In the genomic region with DNA sequence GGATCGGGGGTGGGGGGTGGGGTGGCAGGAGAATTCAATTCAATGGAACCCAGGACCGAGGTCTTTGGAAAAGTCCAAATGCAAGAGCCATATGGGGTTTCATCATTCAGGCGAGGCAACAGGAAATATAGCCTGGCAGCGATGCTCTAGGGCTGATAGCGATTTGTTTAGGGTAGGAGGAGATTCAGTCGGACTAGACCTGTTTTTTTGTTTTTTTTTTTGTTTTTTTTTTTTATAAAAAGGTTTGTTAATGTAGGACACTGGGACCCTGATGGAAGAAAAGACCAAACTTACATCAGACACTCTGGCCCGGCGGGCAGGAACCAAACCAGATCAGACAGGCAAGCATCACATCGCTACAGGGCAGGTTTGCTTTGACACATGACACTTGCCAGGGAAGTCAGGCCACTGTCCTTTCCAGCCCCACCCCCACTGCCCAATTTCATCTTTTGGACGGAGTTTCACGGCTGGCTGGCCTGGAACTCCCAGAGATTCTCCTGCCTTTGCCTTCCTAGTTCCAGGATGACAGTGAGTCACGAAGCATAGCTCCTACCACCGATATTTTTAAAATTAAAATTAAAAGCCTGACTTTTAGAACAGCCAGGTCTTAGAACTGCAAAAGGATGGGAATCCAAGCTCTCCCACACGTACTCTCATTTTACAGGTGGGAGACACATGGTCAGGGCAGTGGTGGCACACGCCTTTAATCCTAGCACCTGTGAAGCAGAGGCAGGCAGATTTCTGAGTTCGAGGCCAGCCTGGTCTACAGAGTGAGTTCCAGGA, we compare ENCODE assay signal across 8 mouse cellular contexts. TPM values are rescaled to one million over a fixed set of nuclear protein-coding genes. Genes with fewer than 3 reads are reported as not detected.
DNase-seq lines count a peak whose midpoint lies in the region; ATAC-seq and TF ChIP-seq lines count a peak whose summit lies in the region.

No protein-coding gene starts in this region.

- peak overlapping the region; percentile 78 for H3K4me2 ChIP-seq in forebrain, embryonic 13.5 days
- peak overlapping the region; percentile 66 for H3K4me2 ChIP-seq in kidney, embryonic 16.5 days (replicated peaks; ENCODE audit: low read depth, low read length)
- peak overlapping the region; percentile 71 for H3K4me2 ChIP-seq in midbrain, embryonic 16.5 days (ENCODE audit: low read length)

- no peaks in the 10 kb centered on the region; the same call in 1 of the 2 replicates for H3K27me3 ChIP-seq in kidney, adult 2 months (replicated peaks; ENCODE audit: control insufficient read depth, insufficient read depth, low read length)
- no peaks in the 10 kb centered on the region for H3K27me3 ChIP-seq in forebrain, embryonic 13.5 days
- 0 out of 2 replicates have a peak, but pooled peaks cover 3% of the 10 kb centered on the region for H3K27me3 ChIP-seq in kidney, embryonic 16.5 days (ENCODE audit: insufficient read depth, low read length)
- no peaks in the 10 kb centered on the region for H3K27me3 ChIP-seq in midbrain, embryonic 16.5 days (ENCODE audit: control insufficient read depth, insufficient read depth, low read depth, low read length)

- peak; percentile 75 for DNase-seq in kidney, adult 2 months
- DNase-seq in kidney, adult 18-20 months, result no peak
- peak; percentile 57 for DNase-seq in ZHBTc4 (ENCODE audit: low read depth, low spot score)
- no peak for DNase-seq in right cerebral cortex, postnatal 4 days
- DNase-seq in B cell, adult 2 months, result no peak

- H3K36me3 ChIP-seq in kidney, adult 2 months (ENCODE audit: control insufficient read depth, insufficient read depth, low read length), result no peaks in the 10 kb centered on the region
- H3K36me3 ChIP-seq in forebrain, embryonic 13.5 days (ENCODE audit: poor library complexity, severe bottlenecking), result no peaks in the 10 kb centered on the region
- H3K36me3 ChIP-seq in kidney, embryonic 16.5 days (ENCODE audit: insufficient read depth, low read length), result 0 out of 2 replicates have a peak, but pooled peaks cover 3% of the 10 kb centered on the region
- H3K36me3 ChIP-seq in midbrain, embryonic 16.5 days (ENCODE audit: control insufficient read depth, insufficient read depth, low read length), result no peaks in the 10 kb centered on the region

- H3K9ac ChIP-seq in forebrain, embryonic 13.5 days, result peak overlapping the region; percentile 77
- peak overlapping the region; percentile 75 for H3K9ac ChIP-seq in kidney, embryonic 16.5 days (replicated peaks; ENCODE audit: low read length)
- peak overlapping the region; percentile 80 for H3K9ac ChIP-seq in midbrain, embryonic 16.5 days (ENCODE audit: low read depth, low read length)

- peaks cover 13% of the 10 kb centered on the region; the same call in 1 of the 2 replicates for H3K4me1 ChIP-seq in kidney, adult 2 months (ENCODE audit: control insufficient read depth, insufficient read depth, low read length)
- peaks cover 50% of the 10 kb centered on the region for H3K4me1 ChIP-seq in forebrain, embryonic 13.5 days
- peaks cover 49% of the 10 kb centered on the region for H3K4me1 ChIP-seq in kidney, embryonic 16.5 days (ENCODE audit: insufficient read depth, low read length)
- H3K4me1 ChIP-seq in midbrain, embryonic 16.5 days (ENCODE audit: control insufficient read depth, insufficient read depth, low read length), result peaks cover 33% of the 10 kb centered on the region

- H3K9me3 ChIP-seq in forebrain, embryonic 13.5 days (replicated peaks), result no peaks in the 10 kb centered on the region
- no peaks in the 10 kb centered on the region for H3K9me3 ChIP-seq in kidney, embryonic 16.5 days (ENCODE audit: low read length)
- no peaks in the 10 kb centered on the region for H3K9me3 ChIP-seq in midbrain, embryonic 16.5 days (replicated peaks; ENCODE audit: control insufficient read depth, low read length, poor library complexity, severe bottlenecking)

- no peak for TF ChIP-seq CTCF in kidney, adult 2 months (conservative IDR thresholded peaks at IDR 0.05; ENCODE audit: insufficient read depth, insufficient read length, low read depth, low read length)

- peak overlapping the region; percentile 67; the same call in 1 of the 2 replicates for H3K4me3 ChIP-seq in kidney, adult 2 months (ENCODE audit: insufficient read depth, low read depth, low read length)
- H3K4me3 ChIP-seq in forebrain, embryonic 13.5 days, result peak overlapping the region; percentile 91
- H3K4me3 ChIP-seq in kidney, embryonic 16.5 days (ENCODE audit: low read length), result peak overlapping the region; percentile 74
- H3K4me3 ChIP-seq in midbrain, embryonic 16.5 days (ENCODE audit: low read depth, low read length), result peak overlapping the region; percentile 93

- no peak for TF ChIP-seq POLR2A in kidney, adult 2 months (IDR thresholded peaks at IDR 0.05; ENCODE audit: low read depth, low read length)

- WGBS in kidney, adult 2 months, result 32% methylated on average over 16 of the region's 16 CpGs
- WGBS in forebrain, embryonic 13.5 days, result 21% methylated on average over 16 of the region's 16 CpGs
- WGBS in kidney, embryonic 16.5 days, result 17% methylated on average over 16 of the region's 16 CpGs
- WGBS in midbrain, embryonic 16.5 days, result 20% methylated on average over 16 of the region's 16 CpGs

- ATAC-seq in forebrain, embryonic 13.5 days, result no peak
- no peak for ATAC-seq in kidney, embryonic 16.5 days (ENCODE audit: low FRiP score, low TSS enrichment)
- no peak for ATAC-seq in midbrain, embryonic 16.5 days

- no peak overlapping the region for H3K27ac ChIP-seq in kidney, adult 2 months (ENCODE audit: insufficient read depth, low read depth, low read length)
- H3K27ac ChIP-seq in forebrain, embryonic 13.5 days, result peak overlapping the region; percentile 97
- peak overlapping the region; percentile 81 for H3K27ac ChIP-seq in kidney, embryonic 16.5 days (ENCODE audit: low read length)
- peak overlapping the region; percentile 97 for H3K27ac ChIP-seq in midbrain, embryonic 16.5 days (ENCODE audit: low read length)

RNA-seq across cellular contexts. Expression of gene Ddit4, which starts 1.3 kb away (rescaled TPM):
- 21.1 and 21.6 TPM in 2 replicates for polyA plus RNA-seq in kidney, adult 2 months (2012; rRNA removed)
- polyA plus RNA-seq in forebrain, embryonic 13.5 days (2015; fragmentation: Nextera tagmentation; extraction: Ambion mirVana), result 69.3 and 71.3 TPM in 2 replicates
- 30.6 and 31.9 TPM in 2 replicates for polyA plus RNA-seq in kidney, embryonic 16.5 days (2015; fragmentation: Nextera tagmentation; extraction: Ambion mirVana)
- polyA plus RNA-seq in midbrain, embryonic 16.5 days (2015; fragmentation: Nextera tagmentation; extraction: Ambion mirVana), result 52.7 and 66.3 TPM in 2 replicates

RNA-seq across cellular contexts. Expression of gene Ascc1, which starts 49.6 kb away (rescaled TPM):
- 106 and 132 TPM in 2 replicates for polyA plus RNA-seq in kidney, adult 2 months (2012; rRNA removed)
- polyA plus RNA-seq in forebrain, embryonic 13.5 days (2015; fragmentation: Nextera tagmentation; extraction: Ambion mirVana), result 42.1 and 43.1 TPM in 2 replicates
- 56.3 and 58.0 TPM in 2 replicates for polyA plus RNA-seq in kidney, embryonic 16.5 days (2015; fragmentation: Nextera tagmentation; extraction: Ambion mirVana)
- 54.0 and 54.5 TPM in 2 replicates for polyA plus RNA-seq in midbrain, embryonic 16.5 days (2015; fragmentation: Nextera tagmentation; extraction: Ambion mirVana)

RNA-seq across cellular contexts. Expression of gene Anapc16, which starts 50.0 kb away (rescaled TPM):
- 84.8 and 100 TPM in 2 replicates for polyA plus RNA-seq in kidney, adult 2 months (2012; rRNA removed)
- 122 TPM in 2 replicates for polyA plus RNA-seq in forebrain, embryonic 13.5 days (2015; fragmentation: Nextera tagmentation; extraction: Ambion mirVana)
- polyA plus RNA-seq in kidney, embryonic 16.5 days (2015; fragmentation: Nextera tagmentation; extraction: Ambion mirVana), result 93.6 and 95.2 TPM in 2 replicates
- polyA plus RNA-seq in midbrain, embryonic 16.5 days (2015; fragmentation: Nextera tagmentation; extraction: Ambion mirVana), result 98.9 and 104 TPM in 2 replicates

Comparison
In these comparisons a context has a peak if more than half of its experiments do, and no peak if none do; other contexts are left out.
1. DNase-seq: peak in kidney, adult 2 months (single experiment) and ZHBTc4 (single experiment); none in kidney, adult 18-20 months (single experiment), right cerebral cortex, postnatal 4 days (single experiment) and B cell, adult 2 months (0 of 2).
2. Peak in every context shown above with its lines, with median percentiles within 50 percentile points of each other: H3K4me3 ChIP-seq, H3K4me2 ChIP-seq and H3K9ac ChIP-seq.